23 mouse cellular contexts compared by ENCODE assay signal in genomic region chr8:111572431-111572830, GRCm38 (mm10). TPM values are rescaled to one million over a fixed set of nuclear protein-coding genes. Genes with fewer than 3 reads are reported as not detected.
DNase-seq lines count a peak whose midpoint lies in the region; ATAC-seq and TF ChIP-seq lines count a peak whose summit lies in the region.
"Had no signal": no experiment of that assay in that cellular context is flagged by ENCODE, and none has a peak within 500 bp of the region (broad histone marks: within the 10 kb centered on the region; RNA-seq: fewer than 3 reads in every experiment).

No protein-coding gene starts in this region.

- no peak for TF ChIP-seq CTCF in ES-Bruce4 (IDR thresholded peaks at IDR 0.05; ENCODE audit: low read depth, low read length)

- H3K4me2 ChIP-seq in midbrain, embryonic 15.5 days, result no peak overlapping the region
- H3K4me2 ChIP-seq in midbrain, embryonic 14.5 days (ENCODE audit: low read length), result no peak overlapping the region
- H3K4me2 ChIP-seq in liver, embryonic 12.5 days, result no peak overlapping the region; the same call in 1 of the 2 replicates
- H3K4me2 ChIP-seq: embryonic facial prominence, embryonic 12.5 days; midbrain, embryonic 11.5 days had no signal

- H3K27ac ChIP-seq in midbrain, embryonic 15.5 days, result 0 out of 2 replicates have a peak overlapping the region, but pooled peaks have one; percentile 29
- H3K27ac ChIP-seq in midbrain, embryonic 14.5 days (replicated peaks; ENCODE audit: low read depth, low read length), result no peak overlapping the region
- H3K27ac ChIP-seq in ES-Bruce4 (ENCODE audit: insufficient read depth, low read length), result peak overlapping the region; percentile 86
- peak overlapping the region; percentile 84 for H3K27ac ChIP-seq in liver, embryonic 12.5 days
- H3K27ac ChIP-seq: embryonic facial prominence, embryonic 12.5 days; heart, embryonic 15.5 days had no signal

- H3K9me3 ChIP-seq in midbrain, embryonic 15.5 days, result no peaks in the 10 kb centered on the region
- H3K9me3 ChIP-seq in midbrain, embryonic 14.5 days (ENCODE audit: control insufficient read depth, low read length), result no peaks in the 10 kb centered on the region
- no peaks in the 10 kb centered on the region for H3K9me3 ChIP-seq in ES-Bruce4 (replicated peaks; ENCODE audit: control insufficient read depth, insufficient read depth, low read length, poor library complexity, severe bottlenecking)
- no peaks in the 10 kb centered on the region for H3K9me3 ChIP-seq in liver, embryonic 12.5 days (replicated peaks)
- H3K9me3 ChIP-seq: embryonic facial prominence, embryonic 12.5 days; heart, embryonic 15.5 days had no signal

- no peak overlapping the region for H3K4me3 ChIP-seq in midbrain, embryonic 15.5 days
- H3K4me3 ChIP-seq in midbrain, embryonic 14.5 days (replicated peaks; ENCODE audit: low read depth, low read length), result no peak overlapping the region
- no peak overlapping the region for H3K4me3 ChIP-seq in ES-Bruce4 (ENCODE audit: low read depth, low read length)
- no peak overlapping the region for H3K4me3 ChIP-seq in liver, embryonic 12.5 days
- H3K4me3 ChIP-seq: embryonic facial prominence, embryonic 12.5 days; heart, embryonic 15.5 days had no signal

- H3K9ac ChIP-seq in midbrain, embryonic 15.5 days, result no peak overlapping the region
- H3K9ac ChIP-seq in midbrain, embryonic 14.5 days (replicated peaks; ENCODE audit: low read length), result no peak overlapping the region
- H3K9ac ChIP-seq in ES-Bruce4 (ENCODE audit: low read depth, poor library complexity, severe bottlenecking), result 0 out of 2 replicates have a peak overlapping the region, but pooled peaks have one; percentile 18
- H3K9ac ChIP-seq in liver, embryonic 12.5 days, result no peak overlapping the region
- H3K9ac ChIP-seq: embryonic facial prominence, embryonic 12.5 days; heart, embryonic 15.5 days; hindbrain, embryonic 14.5 days had no signal

- ATAC-seq in midbrain, embryonic 15.5 days (replicated peaks), result no peak
- no peak for ATAC-seq in midbrain, embryonic 14.5 days (ENCODE audit: low FRiP score, low TSS enrichment)
- no peak for ATAC-seq in liver, embryonic 12.5 days
- ATAC-seq: forebrain, embryonic 14.5 days had no signal

- no peaks in the 10 kb centered on the region for H3K36me3 ChIP-seq in midbrain, embryonic 15.5 days (replicated peaks)
- no peaks in the 10 kb centered on the region for H3K36me3 ChIP-seq in midbrain, embryonic 14.5 days (ENCODE audit: control insufficient read depth, insufficient read depth, low read length)
- no peaks in the 10 kb centered on the region for H3K36me3 ChIP-seq in ES-Bruce4 (ENCODE audit: control insufficient read depth, insufficient read depth, low read length, poor library complexity, severe bottlenecking)
- no peaks in the 10 kb centered on the region; the same call in 1 of the 2 replicates for H3K36me3 ChIP-seq in liver, embryonic 12.5 days
- H3K36me3 ChIP-seq: heart, embryonic 15.5 days had no signal

- peaks cover 60% of the 10 kb centered on the region for H3K4me1 ChIP-seq in midbrain, embryonic 15.5 days
- H3K4me1 ChIP-seq in midbrain, embryonic 14.5 days (ENCODE audit: control insufficient read depth, insufficient read depth, low read length), result peaks cover 43% of the 10 kb centered on the region; the same call in 1 of the 2 replicates
- no peaks in the 10 kb centered on the region for H3K4me1 ChIP-seq in ES-Bruce4 (ENCODE audit: control insufficient read depth, insufficient read depth, low read length)
- H3K4me1 ChIP-seq in liver, embryonic 12.5 days, result peaks cover 73% of the 10 kb centered on the region

- 84% methylated on average over 2 of the region's 2 CpGs for WGBS in midbrain, embryonic 15.5 days
- 85% methylated on average over 2 of the region's 2 CpGs for WGBS in midbrain, embryonic 14.5 days
- 71% methylated on average over 2 of the region's 2 CpGs for WGBS in liver, embryonic 12.5 days (ENCODE audit: insufficient replicate concordance)

- DNase-seq in kidney, adult 9 months, result peak; percentile 59
- DNase-seq in kidney, postnatal 25 days, result no peak
- no peak for DNase-seq in midbrain, embryonic 14.5 days
- DNase-seq in adrenal gland, postnatal 14 days, result no peak
- DNase-seq: adrenal gland, adult 8-10 months; cerebellum, adult 9-10 months; embryo, embryonic 11 days; gastrocnemius, postnatal 14 days; layer of hippocampus, adult 9-11 months; lung, postnatal 36 days; right cerebral cortex, adult 18-20 months; spleen, adult 18-20 months; thymus, adult 2 months; thymus, postnatal 36 days had no signal

- no peak for TF ChIP-seq EP300 in ES-Bruce4 (IDR thresholded peaks at IDR 0.05; ENCODE audit: insufficient read depth, low read depth, low read length)

- H3K27me3 ChIP-seq in midbrain, embryonic 15.5 days (replicated peaks), result no peaks in the 10 kb centered on the region
- no peaks in the 10 kb centered on the region for H3K27me3 ChIP-seq in midbrain, embryonic 14.5 days (ENCODE audit: control insufficient read depth, insufficient read depth, low read length)
- H3K27me3 ChIP-seq in ES-Bruce4 (ENCODE audit: control insufficient read depth, insufficient read depth, low read length, poor library complexity, severe bottlenecking), result no peaks in the 10 kb centered on the region
- H3K27me3 ChIP-seq in liver, embryonic 12.5 days (replicated peaks), result no peaks in the 10 kb centered on the region
- H3K27me3 ChIP-seq: embryonic facial prominence, embryonic 12.5 days; heart, embryonic 15.5 days had no signal

- no peak for TF ChIP-seq POLR2A in ES-Bruce4 (IDR thresholded peaks at IDR 0.05; ENCODE audit: insufficient read depth, low read length)

RNA-seq across cellular contexts. Expression of gene Znrf1, which starts 36.5 kb away (rescaled TPM):
- polyA plus RNA-seq in midbrain, embryonic 15.5 days (2015; fragmentation: Nextera tagmentation; extraction: Ambion mirVana), result 106 and 119 TPM in 2 replicates
- 99.2 and 108 TPM in 2 replicates for polyA plus RNA-seq in midbrain, embryonic 14.5 days (2014; fragmentation: Nextera tagmentation; extraction: Ambion mirVana)
- 37.7 and 38.5 TPM in 2 replicates for polyA plus RNA-seq in ES-Bruce4 (2011; ENCODE audit: insufficient read depth, insufficient read length, low read depth, missing spikeins)
- 17.3 and 18.3 TPM in 2 replicates for polyA plus RNA-seq in liver, embryonic 12.5 days (2016; fragmentation: Nextera tagmentation; extraction: Ambion mirVana)
- total RNA-seq in adrenal gland, postnatal 14 days (2021), result 44.3 and 47.7 TPM in 2 replicates

RNA-seq across cellular contexts. Expression of gene Wdr59, which starts 50.5 kb away (rescaled TPM):
- 6.8 and 8.3 TPM in 2 replicates for polyA plus RNA-seq in midbrain, embryonic 15.5 days (2015; fragmentation: Nextera tagmentation; extraction: Ambion mirVana)
- polyA plus RNA-seq in midbrain, embryonic 14.5 days (2014; fragmentation: Nextera tagmentation; extraction: Ambion mirVana), result 5.4 and 5.9 TPM in 2 replicates
- 16.8 and 17.2 TPM in 2 replicates for polyA plus RNA-seq in ES-Bruce4 (2011; ENCODE audit: insufficient read depth, insufficient read length, low read depth, missing spikeins)
- polyA plus RNA-seq in liver, embryonic 12.5 days (2016; fragmentation: Nextera tagmentation; extraction: Ambion mirVana), result 2.8 and 3.1 TPM in 2 replicates
- 12.0 and 15.4 TPM in 2 replicates for total RNA-seq in adrenal gland, postnatal 14 days (2021)

RNA-seq across cellular contexts. Expression of gene Ldhd, which starts 57.7 kb away (rescaled TPM):
- 0.71 and 0.82 TPM in 2 replicates for polyA plus RNA-seq in midbrain, embryonic 15.5 days (2015; fragmentation: Nextera tagmentation; extraction: Ambion mirVana)
- polyA plus RNA-seq in midbrain, embryonic 14.5 days (2014; fragmentation: Nextera tagmentation; extraction: Ambion mirVana), result 0.45 and 0.69 TPM in 2 replicates
- 1.1 and 1.7 TPM in 2 replicates for polyA plus RNA-seq in ES-Bruce4 (2011; ENCODE audit: insufficient read depth, insufficient read length, low read depth, missing spikeins)
- 0.11 and 0.12 TPM in 2 replicates for polyA plus RNA-seq in liver, embryonic 12.5 days (2016; fragmentation: Nextera tagmentation; extraction: Ambion mirVana)
- 36.5 and 38.2 TPM in 2 replicates for total RNA-seq in adrenal gland, postnatal 14 days (2021)
- total RNA-seq: granulocyte monocyte progenitor cell, adult 5-6 weeks had no signal
